Mouse (Mus musculus) heart, postnatal 0 days (tissue): ENCODE results near the gene Srgn. TPM values are rescaled to one million over a fixed set of nuclear protein-coding genes. Genes with fewer than 3 reads are reported as not detected.
A peak's percentile ranks its signal among the peaks of the same experiment; 100 is the strongest.

ENCODE experiments used
- ATAC-seq: fragments of 200-750 bp; cut with Nextera tagmentation; 2 replicates; pipeline ENCODE4 v1.8.0; 2017; ENCODE audit warnings: low read depth, moderate number of reproducible peaks, moderate library complexity; ENCODE audit not compliant: insufficient read depth
- DNase-seq: peaks from one replicate; pipeline ENCODE4 v3.0.0-alpha.2; 2016; ENCODE audit warnings: low spot score
- H3K27ac ChIP-seq: fragments of 300-500 bp; sonication (generic); 2 replicates; pipeline ENCODE4 v1.5.1; 2014; ENCODE audit warnings: low read depth, mild to moderate bottlenecking
- H3K27me3 ChIP-seq: fragments of 300-500 bp; sonication (generic); 2 replicates; pipeline ENCODE4 v1.6.1; 2014; ENCODE audit warnings: low read length, mixed read lengths; ENCODE audit not compliant: control insufficient read depth, insufficient read depth
- H3K36me3 ChIP-seq: fragments of 300-500 bp; sonication (generic); replicated peaks from 2 replicates; pipeline ENCODE4 v1.6.1; 2014; ENCODE audit warnings: low read length, mixed read lengths; ENCODE audit not compliant: control insufficient read depth, insufficient read depth
- H3K4me1 ChIP-seq: fragments of 300-500 bp; sonication (generic); 2 replicates; pipeline ENCODE4 v1.6.1; 2014; ENCODE audit warnings: antibody characterized with exemption; ENCODE audit not compliant: control insufficient read depth, insufficient read depth
- H3K4me2 ChIP-seq: fragments of 300-500 bp; sonication (generic); 2 replicates; pipeline ENCODE4 v1.6.1; 2014; ENCODE audit warnings: low read depth, mild to moderate bottlenecking, low read length, moderate library complexity
- H3K4me3 ChIP-seq: fragments of 300-500 bp; sonication (generic); 2 replicates; pipeline ENCODE4 v1.5.1; 2014; ENCODE audit warnings: low read depth, low read length
- H3K9ac ChIP-seq: fragments of 300-500 bp; sonication (generic); replicated peaks from 2 replicates; pipeline ENCODE4 v1.6.1; 2014; ENCODE audit warnings: low read depth, low read length, mixed read lengths
- H3K9me3 ChIP-seq: fragments of 300-500 bp; sonication (generic); replicated peaks from 2 replicates; pipeline ENCODE4 v1.6.1; 2016; ENCODE audit warnings: low read length; ENCODE audit not compliant: control insufficient read depth
- CTCF ChIP-seq: IDR thresholded peaks from 2 replicates; pipeline ENCODE4 v1.5.1; 2016; ENCODE audit warnings: antibody characterized with exemption, control low read depth, low read depth
- EP300 ChIP-seq: IDR thresholded peaks from 2 replicates; pipeline ENCODE4 v1.6.1; 2016; ENCODE audit warnings: antibody characterized with exemption, low read depth
- WGBS: fragments of 180-500 bp; shearing (Covaris S2); extraction: QIAGEN DNeasy Blood & Tissue Kit; methylation state at CpG from one replicate; pipeline ENCODE4 v1.1.7; 2014; 5-methylcytosine and 5-hydroxymethylcytosine counted together
- polyA plus RNA-seq: library from polyadenylated mRNA; unstranded; fragments of >200 nt; fragmentation: Nextera tagmentation; extraction: Ambion mirVana; gene quantifications from 2 replicates; pipeline ENCODE4 v1.2.1, GENCODE M21; 2015
- total RNA-seq: library from RNA; depleted of rRNA; stranded (reverse); fragments of >200 nt; gene quantifications from 2 replicates; pipeline ENCODE4 v1.2.3, GENCODE M21; 2014; ENCODE audit warnings: low replicate concordance

The Srgn gene
- total and polyA plus RNA-seq, 2 experiments from 2014 or later = 16.4 to 19.1 TPM

GRCm38 (mm10) chr10:62555705-62556557 lies 28.7 kb upstream of the Srgn start:
- Histone ChIP-seq H3K27me3 (no peaks in the 10 kb centered on the region), H3K36me3 (peaks cover 24% of the 10 kb centered on the region), H3K4me1 (no peaks in the 10 kb centered on the region), H3K4me2 (no peak overlapping the region), H3K9me3 (no peaks in the 10 kb centered on the region), H3K27ac (no peak overlapping the region), H3K4me3 (no peak overlapping the region), H3K9ac (no peak overlapping the region)
- TF ChIP-seq CTCF = no peak
- TF ChIP-seq EP300 = no peak
- ATAC-seq (no peak), DNase-seq (no peak)
- 68% methylated on average over 11 of the region's 11 CpGs for WGBS

DNA sequence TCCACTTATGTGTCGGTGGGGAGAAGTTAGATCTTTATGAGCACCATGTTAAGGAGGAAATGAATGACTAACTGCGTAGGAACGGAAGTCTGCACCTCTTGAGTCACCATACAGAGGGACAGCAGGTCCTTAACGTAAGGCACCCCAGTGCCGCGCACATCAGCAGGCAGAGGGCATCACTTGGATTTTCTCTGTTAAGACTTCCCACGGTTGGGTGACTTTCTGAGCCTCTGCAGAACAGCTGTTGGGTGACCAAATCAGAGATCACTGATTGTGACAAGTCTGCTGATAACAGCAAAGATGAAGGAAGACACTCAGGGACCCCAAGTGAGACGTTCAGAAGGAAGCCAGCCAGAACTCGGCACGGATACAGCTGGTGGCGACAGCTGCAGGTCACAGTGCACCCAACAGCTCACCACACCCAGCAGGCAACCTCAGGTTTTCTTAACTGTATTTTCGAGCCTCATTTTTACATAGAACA lies 26.4 kb upstream of the Srgn start:
- Histone ChIP-seq H3K4me3 (no peak overlapping the region), H3K4me2 (no peak overlapping the region), H3K4me1 (no peaks in the 10 kb centered on the region; the same call in 1 of the 2 replicates), H3K9me3 (no peaks in the 10 kb centered on the region), H3K27me3 (no peaks in the 10 kb centered on the region), H3K9ac (no peak overlapping the region), H3K36me3 (peaks cover 8% of the 10 kb centered on the region), H3K27ac (no peak overlapping the region; the same call in 1 of the 2 replicates)
- no peak for TF ChIP-seq EP300
- no peak for TF ChIP-seq CTCF
- ATAC-seq (no peak), DNase-seq (no peak)
- 56% methylated on average over 12 of the region's 12 CpGs for WGBS

- Histone ChIP-seq H3K9ac (no peak overlapping the region), H3K36me3 (no peaks in the 10 kb centered on the region), H3K27ac (no peak overlapping the region), H3K27me3 (no peaks in the 10 kb centered on the region), H3K9me3 (no peaks in the 10 kb centered on the region), H3K4me2 (no peak overlapping the region), H3K4me3 (no peak overlapping the region), H3K4me1 (no peaks in the 10 kb centered on the region; the same call in 1 of the 2 replicates)
- DNase-seq (no peak), ATAC-seq (no peak)
- TF ChIP-seq CTCF (no peak), EP300 (no peak)
- WGBS = 76% methylated on average over 7 of the region's 7 CpGs
Observed at GRCm38 (mm10) chr10:62550787-62551300, 23.6 kb upstream of the Srgn start.

DNA sequence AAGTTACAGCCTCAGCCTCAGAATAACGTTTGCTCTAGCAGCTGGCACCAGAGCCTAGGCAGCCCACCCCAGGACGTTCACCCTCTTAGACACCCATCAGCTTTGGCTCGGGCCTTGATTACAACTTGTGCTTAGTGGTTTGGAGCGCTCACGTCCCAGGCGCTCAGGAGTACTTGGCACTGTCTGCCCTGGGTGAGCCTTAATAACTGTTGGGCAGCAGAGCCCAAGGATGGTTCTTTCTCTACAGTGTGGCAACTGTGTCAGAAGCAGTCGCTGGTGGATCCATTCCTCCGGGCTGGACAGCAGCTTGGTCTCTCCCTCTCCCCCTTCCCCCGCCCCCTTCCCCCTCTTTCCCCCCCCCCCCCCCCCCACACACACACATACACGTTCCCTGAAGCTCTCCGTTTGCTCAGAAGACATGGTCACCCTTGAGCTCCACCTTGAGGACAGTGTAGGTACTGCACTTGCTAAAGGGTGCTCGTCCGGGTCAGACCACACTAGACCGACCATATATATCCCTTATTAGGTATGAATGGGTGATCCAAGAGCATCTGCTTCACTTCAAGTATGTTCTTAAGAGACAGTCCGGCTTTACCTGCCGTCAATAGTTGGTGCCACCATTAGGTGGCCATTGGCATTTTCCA lies 22.4 kb upstream of the Srgn start:
- peak; percentile 74 for ATAC-seq
- Histone ChIP-seq H3K9ac (no peak overlapping the region), H3K4me1 (no peaks in the 10 kb centered on the region; the same call in 1 of the 2 replicates), H3K36me3 (no peaks in the 10 kb centered on the region), H3K27ac (no peak overlapping the region), H3K27me3 (no peaks in the 10 kb centered on the region), H3K4me3 (no peak overlapping the region), H3K9me3 (no peaks in the 10 kb centered on the region), H3K4me2 (peak overlapping the region; percentile 28; the same call in 1 of the 2 replicates)
- no peak for TF ChIP-seq EP300
- peak; percentile 83 for TF ChIP-seq CTCF
- 19% methylated on average over 15 of the region's 16 CpGs for WGBS
- DNase-seq = peak; percentile 66

DNA sequence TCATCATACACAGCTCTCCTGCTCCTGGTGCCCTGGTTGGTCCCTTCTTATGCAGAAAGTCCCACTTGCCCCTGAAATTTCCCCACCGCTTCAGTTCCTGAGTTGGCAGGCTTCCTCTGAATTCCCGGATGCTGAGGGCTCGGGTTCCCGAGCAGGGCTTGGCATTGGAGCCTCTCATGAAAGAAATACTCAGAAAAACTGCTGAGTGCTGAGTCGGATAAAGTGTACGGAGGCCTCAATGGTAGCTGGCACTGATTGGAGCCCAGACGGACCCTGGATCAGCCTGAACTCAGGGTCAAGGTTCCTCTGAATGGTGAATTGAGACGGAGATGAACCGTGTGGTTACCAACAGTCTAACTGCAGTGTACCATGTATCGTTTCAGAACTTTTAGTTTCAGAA lies 19.2 kb upstream of the Srgn start:
- Histone ChIP-seq H3K9ac (no peak overlapping the region), H3K27me3 (no peaks in the 10 kb centered on the region), H3K4me3 (no peak overlapping the region), H3K27ac (no peak overlapping the region), H3K4me2 (no peak overlapping the region), H3K4me1 (no peaks in the 10 kb centered on the region; the same call in 1 of the 2 replicates), H3K9me3 (no peaks in the 10 kb centered on the region), H3K36me3 (no peaks in the 10 kb centered on the region)
- DNase-seq (no peak), ATAC-seq (no peak)
- TF ChIP-seq CTCF = no peak
- 67% methylated on average over 10 of the region's 10 CpGs for WGBS
